Mouse (Mus musculus): ENCODE results near the gene Herc1.

The Herc1 gene

DNA sequence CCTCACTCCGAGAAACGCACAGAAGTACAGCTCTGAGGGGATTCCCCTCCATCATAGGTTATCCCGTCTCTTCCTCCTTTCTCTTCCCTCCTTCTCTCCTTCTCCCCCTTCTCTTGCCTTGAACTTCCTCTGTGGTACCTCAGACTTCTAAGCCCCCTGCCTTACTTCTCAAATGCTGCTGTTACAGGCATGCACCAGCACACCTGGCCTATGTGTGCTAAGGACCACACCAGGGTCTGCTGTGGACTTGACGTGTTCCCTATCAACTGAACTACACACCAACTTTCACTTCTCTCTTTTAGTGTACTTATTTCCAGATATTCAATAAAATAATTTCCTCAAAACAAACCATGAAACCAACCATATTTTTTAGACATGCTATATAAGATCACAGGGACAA is 192.5 kb downstream of the Herc1 start:
- DNase-seq, result no peak
